Mouse (Mus musculus): ENCODE results near the gene Gm20661.

Gm20661 gene

DNA sequence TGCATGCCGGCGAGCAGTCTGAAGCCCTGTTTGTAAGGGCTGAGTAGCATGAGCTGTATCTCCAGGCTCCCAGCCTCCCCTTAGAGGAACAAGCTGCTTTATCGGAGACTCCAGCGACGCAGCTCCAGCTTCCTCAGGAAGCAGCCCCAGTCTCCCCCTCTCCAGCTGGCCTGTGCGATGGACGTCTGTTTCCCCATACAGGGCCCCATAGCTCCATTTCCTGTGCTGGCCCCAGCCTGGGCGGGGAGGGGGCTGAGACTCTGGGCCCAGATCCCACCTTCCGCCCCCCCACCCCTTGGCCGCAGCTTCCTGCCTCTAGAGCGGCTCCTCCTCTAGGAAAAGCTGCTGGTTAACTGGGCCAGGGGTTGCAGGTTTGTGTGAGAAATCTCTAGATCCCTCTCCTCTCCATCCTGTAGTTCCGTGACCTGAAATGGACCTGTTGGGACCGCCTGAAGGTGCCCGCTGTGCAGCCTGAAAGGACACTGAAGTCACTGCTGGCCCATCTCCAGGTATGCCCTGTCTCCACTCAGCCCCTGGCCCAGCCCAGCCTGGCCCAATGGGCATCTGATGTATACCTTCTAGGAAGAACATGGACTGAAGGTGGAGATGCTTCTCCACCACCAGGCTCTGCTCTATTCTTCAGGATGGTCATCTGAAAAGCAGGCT, at the start of gene Gm20661:
TSS of gene Gm20661 (plus strand) at position 378 of the 666 bp plus-strand sequence.
- DNase-seq = peak; percentile 84

DNA sequence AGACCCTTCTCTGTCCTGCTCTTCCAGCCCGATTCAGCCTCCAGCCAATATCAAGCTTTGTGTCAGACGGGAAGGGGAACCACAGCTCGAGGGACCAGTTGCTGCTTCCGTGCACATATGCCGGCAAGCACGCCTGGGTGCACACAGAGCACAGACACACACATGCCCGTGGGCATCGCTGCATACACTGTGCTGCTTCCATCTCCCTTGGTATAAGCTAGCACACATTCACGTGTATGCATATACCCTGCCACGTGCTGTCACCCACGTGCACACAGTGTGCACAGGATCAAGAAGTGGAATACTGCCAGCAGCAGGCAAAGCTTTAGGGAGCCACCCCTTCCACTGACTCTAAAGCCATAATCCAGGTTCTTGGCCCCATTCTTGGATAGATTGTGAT, 48.7 kb upstream of the Gm20661 start:
- DNase-seq = no peak

DNA sequence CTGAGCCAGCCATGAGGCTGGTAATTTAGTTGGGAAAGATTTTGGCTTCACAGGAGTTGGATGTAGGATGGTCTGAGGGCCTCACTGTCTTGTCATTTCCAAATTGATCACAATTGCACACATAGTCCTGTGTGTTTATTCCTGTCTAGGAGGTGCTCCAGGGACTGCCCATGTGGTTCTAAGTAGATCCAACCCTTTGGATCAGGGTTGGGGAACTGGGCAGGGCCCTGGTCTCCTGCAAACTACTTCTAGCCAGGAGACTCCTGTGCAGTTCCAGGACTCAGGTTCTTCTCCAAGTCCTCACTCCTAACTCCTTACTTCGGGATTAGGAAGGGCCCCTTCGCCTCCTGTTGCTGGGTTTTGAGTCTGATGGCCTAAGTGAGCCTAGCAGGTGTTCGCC, 47.5 kb upstream of the Gm20661 start, which contains the start of gene Camkv:
TSS of gene Camkv (plus strand) at position 301 of the 400 bp plus-strand sequence.
- no peak for DNase-seq

DNA sequence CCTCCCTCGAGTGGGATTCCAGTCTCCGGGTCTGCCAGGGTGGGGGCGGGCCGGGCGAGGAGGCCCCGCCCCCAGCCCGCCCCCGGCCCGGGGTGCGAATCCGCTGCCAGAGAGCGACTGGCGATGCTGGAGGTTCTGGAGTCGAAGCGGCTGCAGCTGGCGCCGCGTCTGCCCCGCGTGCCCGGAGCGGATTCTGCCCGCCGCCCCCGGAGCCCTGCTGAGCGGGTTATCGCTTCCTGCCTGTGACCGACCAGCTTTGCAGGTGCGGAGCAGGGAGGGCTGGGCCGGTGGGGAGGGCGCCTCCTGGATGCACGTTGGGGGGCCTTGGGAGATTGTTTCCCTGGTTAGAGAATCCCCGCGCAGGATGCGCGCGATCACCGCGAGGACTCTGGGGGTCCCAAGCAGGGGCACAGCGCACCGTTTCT, 47.1 kb upstream of the Gm20661 start:
- no peak for DNase-seq

DNA sequence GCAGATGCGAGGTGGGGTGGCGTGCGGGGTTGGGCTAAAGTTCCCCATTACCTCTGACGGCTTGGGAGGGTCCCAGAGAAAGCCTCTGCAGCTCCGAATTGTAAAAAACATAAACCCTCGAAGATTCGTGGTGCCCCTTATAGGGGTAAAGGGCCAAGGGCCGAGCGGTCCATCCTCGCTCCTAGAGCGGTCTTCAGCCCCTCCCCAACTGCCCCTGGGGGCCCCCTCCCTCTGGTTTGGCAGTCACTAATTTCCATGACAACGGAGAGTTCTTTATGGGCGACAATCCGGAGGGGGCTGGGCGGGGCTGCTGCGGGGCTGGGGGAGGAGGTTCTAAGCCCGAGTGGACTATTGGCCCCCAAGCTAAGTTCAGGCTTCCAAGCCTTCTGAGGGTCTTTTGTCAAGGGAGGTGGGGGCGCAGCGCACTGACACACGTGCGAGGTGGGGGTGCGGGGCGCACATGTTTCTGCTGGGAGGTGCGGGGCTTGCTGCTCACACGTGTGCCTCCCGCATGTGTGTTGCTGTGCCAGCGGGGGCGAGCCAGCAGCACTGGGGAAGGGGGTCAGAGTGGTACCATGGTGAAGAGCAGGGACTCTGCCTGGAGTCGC, 46.5 kb upstream of the Gm20661 start:
- DNase-seq = no peak

DNA sequence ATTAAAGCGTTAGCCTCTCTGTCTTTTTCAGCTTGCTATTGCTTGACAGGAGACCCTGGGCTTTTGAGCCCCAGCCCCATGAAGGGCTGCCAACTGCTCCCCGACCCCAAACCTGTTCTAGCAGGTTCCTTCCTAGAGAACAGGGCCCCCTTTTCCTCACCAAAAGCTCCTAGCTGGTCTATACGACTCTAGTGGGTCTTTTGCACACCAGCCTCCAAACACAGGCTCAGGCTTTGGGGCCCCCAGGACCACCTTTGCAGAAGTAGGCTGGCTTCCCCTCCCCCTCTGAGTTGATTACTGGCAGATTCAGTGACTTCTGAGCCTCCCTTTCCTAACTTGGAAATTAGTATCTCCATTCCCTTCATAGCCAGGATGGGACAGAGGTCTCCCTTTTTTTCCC, 46.0 kb upstream of the Gm20661 start:
- DNase-seq = no peak

DNA sequence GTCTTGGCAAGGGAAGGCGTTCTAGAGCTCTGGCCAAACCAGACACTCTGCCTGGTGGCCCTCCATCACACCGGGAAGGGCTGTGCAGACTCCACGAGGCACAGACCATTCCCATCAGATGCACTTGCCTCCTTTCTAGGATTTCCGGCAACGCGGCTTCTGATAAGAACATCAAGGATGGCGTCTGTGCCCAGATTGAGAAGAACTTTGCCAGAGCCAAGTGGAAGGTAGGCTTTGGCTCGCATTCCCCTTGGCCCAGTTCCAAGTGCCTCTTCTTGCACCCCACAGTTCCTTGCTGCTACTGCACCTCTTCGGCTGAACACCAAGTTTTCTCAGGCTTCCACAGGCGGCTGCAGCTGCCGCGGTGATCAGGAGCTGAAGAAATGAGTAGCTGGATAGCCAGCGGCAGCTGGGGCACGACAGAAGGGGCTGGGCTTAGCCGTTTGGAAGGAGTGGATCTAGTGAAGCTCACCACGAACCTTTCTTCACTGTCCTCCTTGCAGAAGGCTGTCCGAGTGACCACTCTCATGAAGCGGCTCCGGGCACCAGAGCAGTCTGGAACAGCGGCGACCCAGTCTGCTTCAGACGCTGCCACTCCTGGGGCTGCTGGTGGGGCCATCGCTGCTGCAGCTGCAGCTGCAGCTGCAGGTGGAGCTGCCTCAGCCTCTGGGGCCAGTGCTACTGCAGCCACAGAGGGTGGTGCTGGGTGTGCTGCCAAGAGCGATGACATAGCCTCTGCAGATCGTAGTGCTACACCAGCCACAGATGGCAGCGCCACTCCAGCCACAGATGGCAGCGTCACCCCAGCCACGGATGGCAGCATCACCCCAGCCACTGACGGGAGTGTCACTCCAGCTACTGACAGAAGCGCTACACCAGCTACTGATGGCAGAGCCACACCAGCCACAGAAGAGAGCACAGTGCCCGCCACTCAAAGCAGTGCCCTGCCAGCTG, 35.3 kb upstream of the Gm20661 start:
- DNase-seq = no peak

DNA sequence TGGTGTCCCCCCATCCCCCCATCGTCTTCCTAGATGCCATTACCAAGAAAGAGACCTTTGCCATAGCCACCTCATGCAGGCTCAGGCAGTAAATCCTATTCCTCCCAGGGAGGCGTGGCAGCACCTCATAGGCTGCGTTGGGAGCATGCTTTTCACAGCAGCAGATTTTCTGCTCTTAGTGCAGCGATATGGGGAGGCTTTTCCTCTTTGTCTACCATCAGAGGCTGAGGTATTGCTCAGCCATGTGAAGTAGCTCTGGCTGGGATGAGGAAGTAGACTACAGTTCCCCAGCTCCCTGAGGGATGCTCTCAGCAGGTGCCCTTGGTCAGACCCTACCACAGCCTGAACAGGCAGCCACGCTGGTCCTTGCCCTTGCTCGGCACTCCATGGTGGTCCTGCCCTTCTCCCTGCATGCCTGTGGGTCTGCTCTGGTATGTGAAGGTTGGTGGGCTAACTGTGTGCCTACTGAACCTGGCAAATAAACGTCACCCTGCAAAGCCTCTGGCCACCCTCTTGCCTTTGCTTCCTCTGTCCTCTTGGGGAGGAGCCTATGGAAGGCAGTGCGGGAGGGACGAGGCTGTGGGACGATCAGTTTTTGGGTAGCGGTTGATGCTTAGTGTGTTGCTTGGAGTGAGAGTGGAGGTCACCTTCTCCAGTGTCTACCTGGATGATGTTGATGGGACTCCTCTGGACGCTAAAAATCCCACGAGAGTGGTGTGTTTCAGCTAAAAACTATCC, 33.5 kb upstream of the Gm20661 start:
- DNase-seq = no peak

DNA sequence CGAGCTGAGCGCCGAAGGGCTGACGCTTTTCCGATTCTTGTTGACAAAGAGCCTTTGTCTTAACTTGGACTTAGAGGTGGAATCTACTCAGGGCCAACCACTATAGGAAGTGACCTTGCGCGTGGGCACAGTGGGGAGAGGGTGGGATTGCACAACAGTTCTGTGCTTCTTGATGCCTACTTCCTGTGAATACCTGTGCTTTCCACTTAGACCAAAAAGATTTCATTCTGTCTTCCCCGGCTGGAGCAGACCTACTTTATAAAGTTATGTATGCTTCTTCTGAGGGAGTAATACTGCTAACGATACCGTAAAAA, 33.0 kb upstream of the Gm20661 start, which contains the start of gene Traip:
TSS of gene Traip (plus strand) at position 215 of the 314 bp plus-strand sequence.
- no peak for DNase-seq

DNA sequence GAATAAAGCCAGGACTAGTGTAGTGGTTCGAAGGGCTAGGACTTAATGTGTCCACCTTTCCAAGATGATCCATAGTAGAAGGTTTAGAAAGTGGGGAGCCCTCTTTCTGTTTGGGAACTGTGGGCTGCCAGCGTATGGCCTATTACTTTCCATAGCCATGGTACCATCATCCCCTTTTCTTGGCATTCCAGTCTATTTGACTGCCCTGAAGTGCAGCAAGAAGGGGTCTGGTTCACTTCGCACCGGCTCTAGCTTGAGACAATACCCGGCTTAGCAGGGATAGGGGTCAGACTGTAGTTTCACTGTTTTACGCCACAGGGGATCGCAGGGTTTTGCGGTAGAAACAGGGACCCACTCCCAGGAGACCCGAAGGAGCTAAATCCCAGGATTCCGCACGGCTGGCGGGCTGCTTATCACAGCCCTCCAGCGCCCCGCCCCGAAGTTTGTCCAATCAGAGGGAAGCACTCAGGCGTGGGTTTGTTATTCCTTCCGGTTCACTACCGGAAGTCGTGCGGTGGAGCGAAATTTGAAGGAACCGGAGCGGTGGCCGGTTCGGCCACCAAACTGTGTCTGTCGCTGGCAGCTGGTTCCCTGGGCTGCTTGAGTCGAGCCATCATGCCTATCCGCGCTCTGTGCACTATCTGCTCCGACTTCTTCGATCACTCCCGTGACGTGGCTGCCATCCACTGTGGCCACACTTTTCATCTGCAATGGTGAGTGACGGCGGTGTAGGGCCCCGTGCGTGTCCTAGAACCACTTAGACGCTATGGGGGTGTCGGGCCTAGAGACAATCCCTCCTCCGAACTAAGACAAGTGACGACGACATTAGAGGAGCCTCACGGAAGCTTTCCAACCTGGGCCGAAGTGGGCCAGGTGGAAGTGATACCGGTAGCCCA, 32.1 kb upstream of the Gm20661 start:
- peak; percentile 97 for DNase-seq

DNA sequence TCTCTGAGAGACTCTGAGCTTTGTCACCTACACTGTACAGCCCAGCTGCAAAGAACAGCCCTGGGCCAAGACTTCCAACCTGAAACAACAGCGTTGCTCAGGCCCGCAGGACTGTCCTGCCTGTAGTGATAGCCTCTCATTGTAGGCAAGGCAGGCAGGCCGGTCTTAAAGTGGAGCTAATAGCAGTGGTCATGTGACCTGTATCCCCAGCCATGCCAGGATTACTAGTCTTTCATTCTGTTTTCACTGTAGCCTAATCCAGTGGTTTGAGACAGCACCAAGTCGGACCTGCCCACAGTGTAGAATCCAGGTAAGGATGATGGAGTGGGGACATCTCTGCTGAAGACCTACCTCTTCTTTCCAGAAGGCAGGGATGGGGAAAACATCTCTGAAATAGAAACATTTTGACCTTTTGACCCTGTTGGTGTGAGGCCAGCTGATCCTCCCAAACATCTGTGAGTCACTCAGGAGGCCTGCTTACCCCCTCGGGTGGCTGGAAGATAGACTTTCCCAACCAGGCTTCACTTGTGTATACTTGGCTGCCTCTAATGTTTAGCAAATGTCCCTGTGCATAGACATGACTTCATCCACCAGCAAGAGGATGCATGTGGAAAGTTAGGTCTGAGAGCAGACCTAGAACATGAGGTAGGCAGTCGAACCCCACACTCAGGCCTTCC, 27.1 kb upstream of the Gm20661 start:
- no peak for DNase-seq

DNA sequence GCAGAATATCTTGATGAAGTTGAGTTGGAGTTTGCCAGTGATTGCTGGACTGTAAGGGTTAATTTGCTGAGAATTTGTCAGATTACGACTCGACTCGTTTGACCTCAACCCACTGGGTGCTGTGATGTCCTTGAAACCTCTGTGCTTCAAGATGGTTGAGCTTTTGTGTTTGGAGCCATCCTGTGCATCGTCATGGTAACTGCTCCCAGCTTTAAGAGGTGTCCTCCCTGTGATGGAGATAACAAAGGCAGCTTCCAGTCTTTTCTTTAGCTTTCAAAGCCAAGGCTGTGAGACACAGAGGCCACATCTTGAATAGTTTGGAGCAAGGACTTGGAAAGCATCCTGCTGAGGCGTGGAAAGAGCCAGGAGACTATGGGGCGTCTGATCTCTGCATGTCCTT, 25.7 kb upstream of the Gm20661 start:
- DNase-seq = no peak

DNA sequence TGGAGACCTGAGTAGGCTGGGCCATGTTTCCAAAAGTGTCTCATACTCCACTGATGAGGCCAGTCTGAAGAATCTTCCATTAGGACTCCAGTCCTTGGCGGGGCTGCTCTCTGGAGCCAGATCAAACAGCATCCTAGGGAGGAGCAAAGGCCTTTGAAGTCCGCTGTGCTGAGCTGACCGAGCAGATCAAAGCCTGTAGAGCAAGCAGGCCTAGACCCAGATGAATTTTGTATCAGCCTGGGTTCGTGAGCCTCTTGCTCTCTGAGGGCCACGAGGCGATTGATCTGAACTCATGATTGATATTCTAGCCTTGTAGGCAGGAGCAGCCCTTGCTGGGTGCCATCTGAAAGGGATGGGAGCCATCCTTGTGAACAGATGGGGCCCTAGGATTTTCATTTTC, 23.0 kb upstream of the Gm20661 start:
- no peak for DNase-seq

DNA sequence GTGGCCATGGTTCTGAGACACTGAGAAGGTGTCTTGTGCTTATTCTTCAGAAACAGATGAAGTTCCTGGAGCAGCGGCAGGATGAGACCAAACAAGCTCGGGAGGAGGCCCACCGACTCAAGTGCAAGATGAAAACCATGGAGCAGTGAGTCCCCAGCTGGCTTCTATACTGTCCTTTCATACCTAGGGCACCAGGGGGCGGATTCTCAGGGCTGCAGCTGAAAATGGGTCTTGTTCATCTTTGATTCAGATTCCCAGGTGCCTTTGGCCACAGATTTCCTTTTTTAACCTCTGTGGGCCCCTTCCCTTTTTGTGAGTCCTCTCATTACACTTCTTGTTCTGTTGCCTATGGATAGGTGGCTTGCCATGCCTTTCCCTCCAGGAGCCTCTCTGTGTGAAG, 21.9 kb upstream of the Gm20661 start:
- no peak for DNase-seq

DNA sequence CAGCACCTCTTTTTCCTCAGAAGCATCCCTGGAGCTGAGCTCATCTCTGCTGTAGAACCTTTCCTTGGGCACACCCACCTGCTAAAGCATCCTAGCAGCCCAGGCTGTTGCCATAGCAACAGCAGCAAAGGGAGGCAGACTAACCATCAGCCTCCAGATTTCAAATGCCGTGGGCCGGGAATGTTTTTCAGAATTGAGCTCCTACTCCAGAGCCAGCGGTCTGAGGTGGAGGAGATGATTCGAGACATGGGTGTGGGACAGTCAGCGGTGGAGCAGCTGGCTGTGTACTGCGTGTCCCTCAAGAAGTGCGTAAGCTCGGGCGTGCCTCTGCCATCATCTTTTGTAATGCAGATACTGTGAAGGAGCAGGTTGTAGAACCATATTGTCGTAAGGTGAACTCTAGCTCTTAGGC, 21.5 kb upstream of the Gm20661 start:
- no peak for DNase-seq

DNA sequence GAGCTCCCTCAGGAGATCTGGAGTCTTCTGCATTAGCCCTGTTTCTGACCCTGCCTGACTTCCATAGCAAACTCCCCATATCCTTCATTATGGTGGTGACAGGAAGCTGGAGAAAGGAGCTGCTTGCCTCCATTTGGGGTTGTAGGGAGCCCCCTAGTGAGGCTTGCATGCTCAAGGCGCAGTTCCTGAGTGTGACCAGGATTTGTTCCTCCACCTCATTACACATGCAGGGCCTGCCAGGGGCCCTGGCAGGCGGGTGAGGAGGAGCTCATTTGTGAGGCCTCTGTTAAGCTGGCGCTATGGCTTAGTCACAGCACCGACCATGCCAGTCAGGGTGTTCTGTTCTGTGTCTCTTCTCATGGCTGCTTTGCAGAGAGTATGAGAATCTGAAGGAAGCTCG, 21.0 kb upstream of the Gm20661 start:
- DNase-seq = no peak

DNA sequence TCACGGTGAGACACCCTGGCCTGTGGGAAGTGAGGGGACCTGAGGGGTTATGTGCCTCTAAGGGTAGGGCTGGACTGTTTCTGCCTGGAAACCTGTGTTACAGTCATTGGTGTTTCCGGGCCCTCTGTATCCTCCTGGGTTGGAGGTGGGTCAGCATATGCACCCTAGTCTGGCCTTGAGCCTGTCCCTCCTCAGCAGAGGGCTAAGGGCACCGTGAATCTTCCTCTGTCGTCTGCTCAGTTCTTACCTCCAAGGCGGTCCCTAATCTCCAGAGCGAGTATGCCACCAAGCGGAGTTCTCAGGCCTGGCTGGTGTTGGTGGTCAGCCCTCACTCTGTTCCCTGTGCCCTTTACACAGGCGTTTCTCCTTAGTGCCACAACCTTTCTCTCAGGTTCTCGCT, 19.9 kb upstream of the Gm20661 start:
- no peak for DNase-seq

DNA sequence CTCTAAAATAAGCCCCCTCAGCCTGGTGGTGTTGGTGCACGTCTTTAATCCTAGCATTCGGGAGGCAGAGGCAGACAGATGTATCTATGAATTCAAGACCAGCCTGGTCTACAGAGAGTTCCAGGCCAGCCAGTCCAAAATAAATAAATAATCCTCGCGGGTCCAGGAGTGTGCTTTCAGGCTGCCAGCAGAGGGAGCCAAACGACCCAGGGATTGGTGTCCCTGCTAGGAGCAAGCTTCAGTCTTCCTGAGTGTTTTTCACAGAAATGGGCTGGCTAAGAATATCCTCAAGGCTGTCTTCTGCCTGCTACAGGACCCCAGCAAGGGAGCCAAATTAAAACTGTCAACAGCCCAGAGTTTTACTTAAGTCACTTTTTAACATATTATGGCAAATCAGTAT, 19.2 kb upstream of the Gm20661 start:
- peak; percentile 88 for DNase-seq

DNA sequence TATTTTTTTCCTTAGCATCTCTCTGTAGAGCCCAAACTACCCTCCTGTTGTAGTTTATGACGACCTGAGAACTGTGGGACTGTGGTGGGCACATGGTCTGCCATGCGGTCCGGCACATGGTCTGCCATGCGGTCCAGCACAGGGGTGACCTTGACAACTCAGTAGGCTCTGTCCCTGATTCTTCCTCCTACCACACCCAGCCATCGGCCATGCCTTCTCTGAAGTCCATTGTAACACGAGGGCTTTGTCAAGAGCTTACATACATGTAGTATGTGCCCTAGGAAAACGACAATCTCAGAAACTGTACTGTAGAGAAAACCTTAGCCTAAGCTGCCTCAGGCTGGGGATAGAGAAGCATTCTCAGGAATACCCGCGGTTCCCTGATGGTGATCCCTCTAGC, 18.2 kb upstream of the Gm20661 start:
- DNase-seq = no peak

DNA sequence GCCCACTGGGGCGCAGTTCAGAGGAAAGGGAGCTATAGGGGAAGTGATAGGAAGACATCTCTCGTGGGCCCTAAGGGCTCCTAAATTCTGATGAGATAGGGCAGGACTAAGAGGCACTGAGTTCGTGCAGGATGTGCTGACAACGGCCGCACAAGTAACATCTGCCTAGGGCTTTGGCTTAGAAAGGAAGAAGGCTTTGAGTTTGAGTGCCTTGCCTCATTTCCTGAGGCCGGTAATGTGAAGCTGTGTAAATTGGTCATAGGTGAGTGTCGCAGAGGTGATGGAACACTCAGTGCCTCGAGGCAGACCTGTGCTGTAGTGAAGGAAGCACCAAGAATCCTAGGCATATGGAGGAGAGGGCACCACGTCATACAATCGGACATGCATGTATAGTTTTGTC, 16.2 kb upstream of the Gm20661 start:
- DNase-seq = no peak

DNA sequence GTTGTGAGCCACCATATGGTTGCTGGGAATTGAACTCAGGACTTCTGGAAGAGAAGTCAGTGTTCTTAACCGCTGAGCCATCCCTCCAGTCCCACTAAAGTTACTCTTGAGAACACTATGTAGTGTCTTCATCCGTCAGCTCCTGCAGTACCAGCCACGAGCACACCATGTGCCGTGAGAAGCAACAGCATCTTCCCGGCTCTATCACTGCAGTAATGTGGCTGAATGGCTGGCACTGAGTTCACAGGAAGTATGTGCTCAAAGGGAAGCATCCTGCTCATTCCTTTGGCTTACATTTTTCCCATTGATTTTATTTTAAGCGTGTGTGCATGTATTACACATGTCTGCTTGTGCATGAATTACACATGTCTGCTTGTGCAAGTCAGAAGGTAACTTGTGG, 15.4 kb upstream of the Gm20661 start:
- peak; percentile 44 for DNase-seq

All from lung, postnatal 36 days (tissue).